In the genomic region with DNA sequence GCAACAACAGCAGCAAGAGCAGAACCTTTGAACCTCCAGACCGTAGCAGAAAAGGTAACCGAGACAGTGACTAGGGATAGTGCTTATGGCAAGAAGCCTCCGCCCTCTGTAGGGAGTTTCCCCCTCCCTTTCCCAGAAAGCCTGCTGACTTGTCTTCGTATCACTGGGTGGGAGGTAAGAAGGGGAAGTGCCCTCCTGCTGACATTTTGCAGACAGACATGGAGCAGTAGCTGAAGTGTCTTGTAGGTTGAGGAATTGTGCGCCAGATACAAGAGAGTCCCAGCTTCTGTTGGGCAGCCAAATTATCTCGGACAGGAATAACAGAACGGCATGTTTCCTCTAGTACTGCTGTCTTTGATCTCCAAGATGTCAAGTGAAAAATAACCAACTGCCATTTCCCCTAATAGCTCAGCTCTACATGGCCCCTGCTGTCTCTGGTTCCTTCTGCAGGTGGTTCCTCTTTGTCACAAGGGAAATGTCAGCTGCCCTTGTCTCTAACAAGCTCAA, we compare ENCODE assay signal across 11 mouse cellular contexts. TPM values are rescaled to one million over a fixed set of nuclear protein-coding genes. Genes with fewer than 3 reads are reported as not detected.
DNase-seq lines count a peak whose midpoint lies in the region; ATAC-seq and TF ChIP-seq lines count a peak whose summit lies in the region.
"Had no signal": no experiment of that assay in that cellular context is flagged by ENCODE, and none has a peak within 500 bp of the region (broad histone marks: within the 10 kb centered on the region; RNA-seq: fewer than 3 reads in every experiment).

No protein-coding gene starts in this region.

- no peaks in the 10 kb centered on the region for H3K9me3 ChIP-seq in liver, embryonic 15.5 days (replicated peaks)
- no peaks in the 10 kb centered on the region for H3K9me3 ChIP-seq in hindbrain, embryonic 12.5 days (replicated peaks)

- H3K27ac ChIP-seq in liver, embryonic 15.5 days (replicated peaks): peak overlapping the region; percentile 66
- no peak overlapping the region for H3K27ac ChIP-seq in hindbrain, embryonic 12.5 days
- H3K27ac ChIP-seq: kidney, postnatal 0 days had no signal

- ATAC-seq in liver, embryonic 15.5 days (ENCODE audit: insufficient read depth): peak; percentile 94
- ATAC-seq in hindbrain, embryonic 12.5 days (ENCODE audit: low FRiP score): no peak

- H3K9ac ChIP-seq in liver, embryonic 15.5 days: peak overlapping the region; percentile 26; the same call in 1 of the 2 replicates
- no peak overlapping the region for H3K9ac ChIP-seq in hindbrain, embryonic 12.5 days
- H3K9ac ChIP-seq: lung, embryonic 14.5 days had no signal

- peak; percentile 14 for DNase-seq in lung, postnatal 25 days (ENCODE audit: low spot score)
- no peak for DNase-seq in lung, adult 2 months
- peak; percentile 62 for DNase-seq in c-Kit-negative CD71-positive TER-119-positive erythroid progenitor cells, embryonic 14.5 days (ENCODE audit: low read depth, low spot score)
- peak; percentile 9 for DNase-seq in thymus, postnatal 14 days
- DNase-seq in kidney, adult 18-20 months: no peak
- no peak for DNase-seq in gastrocnemius, adult 8-10 months (ENCODE audit: low spot score in 2 of 2)
- DNase-seq: adrenal gland, adult 2 months; lung, embryonic 14.5 days had no signal

- no peak for TF ChIP-seq CTCF in lung, adult 2 months (IDR thresholded peaks at IDR 0.05; ENCODE audit: insufficient read depth, low read length)

- no peaks in the 10 kb centered on the region for H3K36me3 ChIP-seq in liver, embryonic 15.5 days (replicated peaks)
- H3K36me3 ChIP-seq in hindbrain, embryonic 12.5 days: no peaks in the 10 kb centered on the region

- no peaks in the 10 kb centered on the region for H3K27me3 ChIP-seq in liver, embryonic 15.5 days
- no peaks in the 10 kb centered on the region for H3K27me3 ChIP-seq in hindbrain, embryonic 12.5 days

- 37% methylated on average over 7 of the region's 7 CpGs for WGBS in lung, adult 2 months
- WGBS in liver, embryonic 15.5 days (ENCODE audit: insufficient replicate concordance): 10% methylated on average over 7 of the region's 7 CpGs
- WGBS in hindbrain, embryonic 12.5 days: 70% methylated on average over 7 of the region's 7 CpGs

- peak overlapping the region; percentile 60 for H3K4me2 ChIP-seq in liver, embryonic 15.5 days
- H3K4me2 ChIP-seq in hindbrain, embryonic 12.5 days (replicated peaks): no peak overlapping the region
- H3K4me2 ChIP-seq: lung, embryonic 14.5 days had no signal

- no peak overlapping the region for H3K4me3 ChIP-seq in lung, adult 2 months (replicated peaks; ENCODE audit: extremely low read depth, low read depth, low read length)
- H3K4me3 ChIP-seq in liver, embryonic 15.5 days (replicated peaks): peak overlapping the region; percentile 12; the same call in 1 of the 2 replicates
- H3K4me3 ChIP-seq in hindbrain, embryonic 12.5 days: no peak overlapping the region

- no peak for TF ChIP-seq POLR2A in lung, adult 2 months (IDR thresholded peaks at IDR 0.05; ENCODE audit: borderline replicate concordance, extremely low read depth, low read depth, low read length)

- H3K4me1 ChIP-seq in lung, adult 2 months (ENCODE audit: control insufficient read depth, insufficient read depth, low read length): no peaks in the 10 kb centered on the region
- peaks cover 22% of the 10 kb centered on the region for H3K4me1 ChIP-seq in liver, embryonic 15.5 days (replicated peaks)
- H3K4me1 ChIP-seq in hindbrain, embryonic 12.5 days: no peaks in the 10 kb centered on the region

RNA-seq across cellular contexts. Expression of a gene that starts 27.7 kb away (rescaled TPM):
- polyA plus RNA-seq in lung, adult 2 months (2012; rRNA removed): 4.7 and 6.4 TPM in 2 replicates
- polyA plus RNA-seq in liver, embryonic 15.5 days (2015; fragmentation: Nextera tagmentation; extraction: Ambion mirVana): 0.50 and 0.92 TPM in 2 replicates
- polyA plus RNA-seq in hindbrain, embryonic 12.5 days (2016; fragmentation: Nextera tagmentation; extraction: Ambion mirVana): 3.2 and 4.2 TPM in 2 replicates
- not detected for total RNA-seq in gastrocnemius, adult 8-10 months (2022)
- total RNA-seq: adrenal gland, adult 2 months had no signal
- polyA plus RNA-seq: adrenal gland, adult 2 months had no signal

Comparison
In these comparisons a context has a peak if more than half of its experiments do, and no peak if none do; other contexts are left out.
1. DNase-seq: peak in lung, postnatal 25 days (single experiment), c-Kit-negative CD71-positive TER-119-positive erythroid progenitor cells, embryonic 14.5 days (single experiment) and thymus, postnatal 14 days (single experiment); none in lung, adult 2 months (single experiment), kidney, adult 18-20 months (single experiment) and gastrocnemius, adult 8-10 months (0 of 2).